ENCODE assay signal across 8 mouse cellular contexts in genomic region chr5:96921973-96922715, GRCm38 (mm10).
DNase-seq lines count a peak whose midpoint lies in the region; ATAC-seq and TF ChIP-seq lines count a peak whose summit lies in the region.

No protein-coding gene starts in this region.

- no peaks in the 10 kb centered on the region for H3K9me3 ChIP-seq in lung, postnatal 0 days (ENCODE audit: low read length)
- H3K9me3 ChIP-seq in forebrain, embryonic 12.5 days, result no peaks in the 10 kb centered on the region

- no peak for DNase-seq in gastrocnemius, adult 2 months
- DNase-seq in gastrocnemius, adult 8-10 months (ENCODE audit: low spot score in 2 of 2), result no peak
- peak; percentile 66 to 81 for DNase-seq in heart, adult 18-20 months
- DNase-seq in kidney, adult 11 months, result peak; percentile 36
- peak; percentile 48 for DNase-seq in lung, postnatal 0 days (ENCODE audit: low spot score)
- no peak for DNase-seq in embryo, embryonic 10 days (ENCODE audit: low spot score)
- no peak for DNase-seq in cerebellum, postnatal 4 days (ENCODE audit: low spot score in 2 of 2)

- ATAC-seq in lung, postnatal 0 days, result peak; percentile 51
- ATAC-seq in forebrain, embryonic 12.5 days (ENCODE audit: low FRiP score), result no peak

- no peaks in the 10 kb centered on the region for H3K27me3 ChIP-seq in lung, postnatal 0 days (replicated peaks; ENCODE audit: insufficient read depth, low read length)
- H3K27me3 ChIP-seq in forebrain, embryonic 12.5 days, result no peaks in the 10 kb centered on the region

- TF ChIP-seq CTCF in gastrocnemius, adult 2 months (IDR thresholded peaks at IDR 0.05), result no peak
- TF ChIP-seq CTCF in lung, postnatal 0 days (IDR thresholded peaks at IDR 0.05), result no peak

- intact Hi-C loops in gastrocnemius, adult 2 months (cut with DNase I), result no loop called here

- peak overlapping the region; percentile 71 for H3K27ac ChIP-seq in gastrocnemius, adult 2 months
- H3K27ac ChIP-seq in lung, postnatal 0 days (ENCODE audit: low read length), result peak overlapping the region; percentile 66
- no peak overlapping the region for H3K27ac ChIP-seq in forebrain, embryonic 12.5 days

- no peaks in the 10 kb centered on the region for H3K36me3 ChIP-seq in lung, postnatal 0 days (ENCODE audit: insufficient read depth, low read length)
- no peaks in the 10 kb centered on the region for H3K36me3 ChIP-seq in forebrain, embryonic 12.5 days (replicated peaks)

- WGBS in lung, postnatal 0 days, result 22% methylated on average over 11 of the region's 11 CpGs
- WGBS in forebrain, embryonic 12.5 days, result 73% methylated on average over 11 of the region's 11 CpGs

- peak overlapping the region; percentile 25; the same call in 1 of the 2 replicates for H3K4me2 ChIP-seq in lung, postnatal 0 days (replicated peaks; ENCODE audit: low read depth, low read length)
- no peak overlapping the region for H3K4me2 ChIP-seq in forebrain, embryonic 12.5 days

- peaks cover 12% of the 10 kb centered on the region; the same call in 1 of the 2 replicates for H3K4me1 ChIP-seq in lung, postnatal 0 days (ENCODE audit: insufficient read depth, low read depth, low read length)
- H3K4me1 ChIP-seq in forebrain, embryonic 12.5 days, result peaks cover 7% of the 10 kb centered on the region

- TF ChIP-seq EP300 in lung, postnatal 0 days (IDR thresholded peaks at IDR 0.05), result peak; percentile 58; the same call in 1 of the 2 replicates

- peak overlapping the region; percentile 42 for H3K4me3 ChIP-seq in gastrocnemius, adult 2 months
- no peak overlapping the region for H3K4me3 ChIP-seq in lung, postnatal 0 days (ENCODE audit: low read depth, low read length)
- no peak overlapping the region for H3K4me3 ChIP-seq in forebrain, embryonic 12.5 days (replicated peaks)

- no peak overlapping the region for H3K9ac ChIP-seq in lung, postnatal 0 days (replicated peaks; ENCODE audit: low read depth)
- no peak overlapping the region for H3K9ac ChIP-seq in forebrain, embryonic 12.5 days

Comparison
In these comparisons a context has a peak if more than half of its experiments do, and no peak if none do; other contexts are left out.
1. DNase-seq: peak in heart, adult 18-20 months (2 of 2), kidney, adult 11 months (single experiment) and lung, postnatal 0 days (single experiment); none in gastrocnemius, adult 2 months (single experiment), gastrocnemius, adult 8-10 months (0 of 2), embryo, embryonic 10 days (single experiment) and cerebellum, postnatal 4 days (0 of 2).